Mouse (Mus musculus): ENCODE data around the gene Taz.

GRCm38 (mm10) chrX:74312540-74313464 lies 31.1 kb downstream of the Taz start, which contains the start of gene Fam50a:
- TF ChIP-seq CHD1 (IDR thresholded peaks at IDR 0.05; ENCODE audit: low read depth, low read length) (no peak), TCF12 (IDR thresholded peaks at IDR 0.05; ENCODE audit: low read depth, low read length) (no peak), MXI1 (IDR thresholded peaks at IDR 0.05; ENCODE audit: low read depth, low read length) (0 out of 2 replicates have a peak, but pooled peaks have one; percentile 49), CTCF (IDR thresholded peaks at IDR 0.05 in 2 of 3, conservative IDR thresholded peaks at IDR 0.05 in 1 of 3; ENCODE audit: control insufficient read depth in 1 of 3, insufficient read depth in 1 of 3, low read depth in 2 of 3, low read length in 3 of 3, poor library complexity in 1 of 3, severe bottlenecking in 1 of 3) (no peak), POLR2A (IDR thresholded peaks at IDR 0.05; ENCODE audit: control insufficient read depth in 1 of 2, insufficient read depth in 1 of 2, low read depth in 1 of 2, low read length in 2 of 2, poor library complexity in 1 of 2) (peak; percentile 62 to 66; a peak in 3 of 4 replicates), NELFE (IDR thresholded peaks at IDR 0.05; ENCODE audit: low read depth, low read length) (peak; percentile 44), MAFK (IDR thresholded peaks at IDR 0.05; ENCODE audit: borderline replicate concordance, low read depth, low read length) (no peak)
